Mouse (Mus musculus): ENCODE results near the gene Alkbh3. TPM values are rescaled to one million over a fixed set of nuclear protein-coding genes. Genes with fewer than 3 reads are reported as not detected.

Gene Alkbh3
- polyA plus RNA-seq, 1 experiment from 2014 or later: 26.0 TPM

DNA sequence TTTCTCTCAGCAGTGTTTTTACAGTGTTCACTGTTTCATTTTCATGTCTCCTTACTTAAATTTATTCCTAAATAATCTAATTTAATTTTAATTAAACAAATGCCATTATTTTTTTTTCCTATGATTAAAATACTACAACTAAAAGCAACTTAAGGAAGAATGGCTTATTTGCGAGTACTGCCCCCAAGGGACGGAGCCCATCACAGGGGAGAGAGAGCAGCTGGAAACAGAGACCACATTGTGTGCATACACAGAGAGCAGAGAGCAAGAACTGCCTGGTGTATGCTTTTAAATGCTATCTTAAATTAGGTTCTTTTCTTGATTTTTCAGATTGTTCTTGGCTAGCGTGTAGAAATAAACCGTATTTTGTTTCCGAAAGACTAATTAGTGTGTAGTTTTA lies 63.6 kb downstream of the Alkbh3 start:
- Histone ChIP-seq H3K9me3 (replicated peaks; ENCODE audit: control insufficient read depth, low read length) (peaks cover 2% of the 10 kb centered on the region; the same call in 1 of the 2 replicates), H3K36me3 (ENCODE audit: control insufficient read depth, insufficient read depth) (no peaks in the 10 kb centered on the region), H3K27me3 (ENCODE audit: control insufficient read depth, insufficient read depth, low read depth, low read length) (no peaks in the 10 kb centered on the region), H3K27ac (ENCODE audit: low read length) (no peak overlapping the region), H3K4me1 (ENCODE audit: control insufficient read depth, low read depth, low read length) (no peaks in the 10 kb centered on the region), H3K9ac (ENCODE audit: low read depth, low read length) (no peak overlapping the region), H3K4me3 (ENCODE audit: low read depth, low read length) (no peak overlapping the region), H3K4me2 (ENCODE audit: low read depth, low read length) (no peak overlapping the region)
- ATAC-seq (ENCODE audit: low read depth): no peak
- WGBS (ENCODE audit: insufficient replicate concordance): 49% methylated on average over 5 of the region's 5 CpGs

DNA sequence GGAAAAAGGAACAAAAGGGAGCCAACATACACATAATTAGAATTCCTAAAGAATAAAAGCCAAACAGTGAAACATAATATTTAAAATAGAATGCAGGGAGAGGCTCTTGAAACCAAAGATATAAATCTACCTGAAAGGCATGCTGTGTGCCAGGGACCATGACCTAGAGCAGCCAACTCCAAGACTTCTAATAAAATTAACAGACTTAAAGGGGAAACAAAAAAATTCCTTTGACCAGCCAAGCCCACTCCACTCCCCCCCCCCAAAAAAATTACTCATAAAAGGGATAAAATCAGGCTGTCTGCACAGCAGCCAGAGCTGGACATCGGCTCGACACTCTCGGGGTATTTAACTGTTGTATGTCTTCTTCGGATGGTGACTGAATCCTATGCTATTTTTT lies 65.8 kb downstream of the Alkbh3 start:
- H3K4me1 ChIP-seq (ENCODE audit: control insufficient read depth, low read depth, low read length): no peaks in the 10 kb centered on the region
- no peak overlapping the region for H3K4me2 ChIP-seq (ENCODE audit: low read depth, low read length)
- peaks cover 2% of the 10 kb centered on the region; the same call in 1 of the 2 replicates for H3K9me3 ChIP-seq (replicated peaks; ENCODE audit: control insufficient read depth, low read length)
- H3K9ac ChIP-seq (ENCODE audit: low read depth, low read length): no peak overlapping the region
- WGBS (ENCODE audit: insufficient replicate concordance): 81% methylated on average over 4 of the region's 4 CpGs
- no peak overlapping the region for H3K4me3 ChIP-seq (ENCODE audit: low read depth, low read length)
- ATAC-seq (ENCODE audit: low read depth): no peak
- H3K36me3 ChIP-seq (ENCODE audit: control insufficient read depth, insufficient read depth): no peaks in the 10 kb centered on the region
- H3K27ac ChIP-seq (ENCODE audit: low read length): no peak overlapping the region
- H3K27me3 ChIP-seq (ENCODE audit: control insufficient read depth, insufficient read depth, low read depth, low read length): no peaks in the 10 kb centered on the region

DNA sequence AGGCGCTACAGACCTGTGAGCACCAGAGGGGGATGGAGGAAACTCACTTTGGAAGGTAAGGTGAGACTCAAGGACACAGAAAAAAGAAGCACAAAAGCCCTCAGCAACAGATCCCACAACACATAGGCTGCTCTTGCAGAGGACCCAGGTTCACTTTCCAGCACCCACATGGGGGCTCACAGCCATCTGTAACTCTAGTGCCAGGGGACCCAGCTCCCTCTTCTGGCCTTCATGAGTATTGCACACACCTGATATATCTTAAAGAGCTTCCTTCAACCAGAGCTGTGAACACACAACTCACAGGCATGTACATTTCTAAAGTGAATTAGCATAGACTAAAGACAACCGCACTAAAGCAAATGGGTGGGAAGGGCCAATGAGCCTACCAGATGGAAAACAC lies 66.5 kb downstream of the Alkbh3 start:
- no peaks in the 10 kb centered on the region for H3K27me3 ChIP-seq (ENCODE audit: control insufficient read depth, insufficient read depth, low read depth, low read length)

GRCm38 (mm10) chr2:93941670-93942069 lies 68.9 kb downstream of the Alkbh3 start:
- H3K4me1 ChIP-seq (ENCODE audit: control insufficient read depth, low read depth, low read length): no peaks in the 10 kb centered on the region
- no peaks in the 10 kb centered on the region for H3K27me3 ChIP-seq (ENCODE audit: control insufficient read depth, insufficient read depth, low read depth, low read length)
- no peak; the same call in 1 of the 2 replicates for ATAC-seq (ENCODE audit: low read depth)
- no peaks in the 10 kb centered on the region for H3K36me3 ChIP-seq (ENCODE audit: control insufficient read depth, insufficient read depth)
- H3K4me3 ChIP-seq (ENCODE audit: low read depth, low read length): no peak overlapping the region
- H3K9me3 ChIP-seq (replicated peaks; ENCODE audit: control insufficient read depth, low read length): no peaks in the 10 kb centered on the region
- no peak overlapping the region for H3K4me2 ChIP-seq (ENCODE audit: low read depth, low read length)
- H3K9ac ChIP-seq (ENCODE audit: low read depth, low read length): no peak overlapping the region
- no peak overlapping the region for H3K27ac ChIP-seq (ENCODE audit: low read length)
- WGBS (ENCODE audit: insufficient replicate concordance): 55% methylated on average over 11 of the region's 11 CpGs

More for the DNA sequence above, 66.5 kb downstream of the Alkbh3 start:
- H3K9me3 ChIP-seq (replicated peaks; ENCODE audit: control insufficient read depth, low read length): peaks cover 2% of the 10 kb centered on the region; the same call in 1 of the 2 replicates
- no peak overlapping the region for H3K4me2 ChIP-seq (ENCODE audit: low read depth, low read length)
- no peak overlapping the region for H3K9ac ChIP-seq (ENCODE audit: low read depth, low read length)
- no peaks in the 10 kb centered on the region for H3K4me1 ChIP-seq (ENCODE audit: control insufficient read depth, low read depth, low read length)
- 70% methylated on average over 2 of the region's 2 CpGs for WGBS (ENCODE audit: insufficient replicate concordance)
- ATAC-seq (ENCODE audit: low read depth): no peak
- H3K36me3 ChIP-seq (ENCODE audit: control insufficient read depth, insufficient read depth): no peaks in the 10 kb centered on the region
- no peak overlapping the region for H3K4me3 ChIP-seq (ENCODE audit: low read depth, low read length)
- no peak overlapping the region for H3K27ac ChIP-seq (ENCODE audit: low read length)

GRCm38 (mm10) chr2:93938534-93938933 lies 72.1 kb downstream of the Alkbh3 start:
- Histone ChIP-seq H3K4me3 (ENCODE audit: low read depth, low read length) (no peak overlapping the region), H3K4me1 (ENCODE audit: control insufficient read depth, low read depth, low read length) (no peaks in the 10 kb centered on the region), H3K27me3 (ENCODE audit: control insufficient read depth, insufficient read depth, low read depth, low read length) (no peaks in the 10 kb centered on the region), H3K9me3 (replicated peaks; ENCODE audit: control insufficient read depth, low read length) (no peaks in the 10 kb centered on the region), H3K27ac (ENCODE audit: low read length) (no peak overlapping the region), H3K9ac (ENCODE audit: low read depth, low read length) (no peak overlapping the region), H3K4me2 (ENCODE audit: low read depth, low read length) (no peak overlapping the region), H3K36me3 (ENCODE audit: control insufficient read depth, insufficient read depth) (no peaks in the 10 kb centered on the region)
- no peak for ATAC-seq (ENCODE audit: low read depth)
- 12% methylated on average over 9 of the region's 9 CpGs for WGBS (ENCODE audit: insufficient replicate concordance)

Other genes with a start within 250 kb of the Alkbh3 start
- gene Ext2, start 188.2 kb downstream of the Alkbh3 start, polyA plus RNA-seq (2015; fragmentation: Nextera tagmentation; extraction: Ambion mirVana): 27.0 and 27.2 TPM in 2 replicates
- gene Accs, start 160.9 kb downstream of the Alkbh3 start, polyA plus RNA-seq (2015; fragmentation: Nextera tagmentation; extraction: Ambion mirVana): 1.0 and 1.4 TPM in 2 replicates
- not detected in 2 replicates for gene Accsl, start 141.7 kb downstream of the Alkbh3 start, polyA plus RNA-seq (2015; fragmentation: Nextera tagmentation; extraction: Ambion mirVana)
- gene Gm13889, start 53.6 kb downstream of the Alkbh3 start, polyA plus RNA-seq (2015; fragmentation: Nextera tagmentation; extraction: Ambion mirVana): 1.2 and 1.7 TPM in 2 replicates
- not detected in 2 replicates for gene Gm27027, start 14.5 kb downstream of the Alkbh3 start, polyA plus RNA-seq (2015; fragmentation: Nextera tagmentation; extraction: Ambion mirVana)
- gene Hsd17b12, start 147.2 kb upstream of the Alkbh3 start, polyA plus RNA-seq (2015; fragmentation: Nextera tagmentation; extraction: Ambion mirVana): 74.0 and 78.6 TPM in 2 replicates